Mouse (Mus musculus) activated CD4-positive, CD25-positive, alpha-beta regulatory T cell, adult 4 months (primary cell): ENCODE measurements at regions not wholly inside any gene's neighbourhood (a gene's known extent, or its start where the extent isn't known, plus 50 kb on each side); places are given as distances from the start of the nearest gene placed in this dataset.

Experiments
- ATAC-seq: one replicate; pipeline ENCODE4 v1.8.0; 2017

GRCm38 (mm10) chr13:43919781-43920420, 135.3 kb downstream of the Cd83 start:
- no peak for ATAC-seq

- no peak for ATAC-seq
Observed at GRCm38 (mm10) chr13:43930081-43930981, 145.8 kb downstream of the Cd83 start.

DNA sequence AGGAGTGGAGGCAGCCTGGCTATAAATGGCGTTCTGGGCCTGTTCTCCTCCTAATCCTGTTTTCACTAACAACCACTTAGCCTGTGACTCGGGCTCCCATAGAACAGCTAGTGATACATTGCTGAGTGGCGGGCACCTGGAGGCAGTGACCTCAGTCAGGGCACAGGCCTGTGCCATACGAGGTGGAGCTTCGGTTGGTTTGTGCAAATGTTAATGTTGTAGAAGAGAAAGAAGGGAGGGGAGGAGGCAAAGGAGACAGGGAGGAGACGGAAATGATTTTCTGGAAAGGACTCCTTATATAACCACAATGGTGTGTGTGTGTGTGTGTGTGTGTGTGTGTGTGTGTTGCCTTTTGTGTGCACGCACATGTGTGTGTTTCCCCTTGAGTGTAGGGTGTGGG, 148.4 kb downstream of the Cd83 start:
- no peak for ATAC-seq

GRCm38 (mm10) chr13:43935284-43935683, 150.7 kb downstream of the Cd83 start:
- no peak for ATAC-seq

GRCm38 (mm10) chr13:43936504-43936903, 151.9 kb downstream of the Cd83 start:
- ATAC-seq, result no peak

GRCm38 (mm10) chr13:43938611-43939010, 154.0 kb downstream of the Cd83 start:
- ATAC-seq, result no peak

DNA sequence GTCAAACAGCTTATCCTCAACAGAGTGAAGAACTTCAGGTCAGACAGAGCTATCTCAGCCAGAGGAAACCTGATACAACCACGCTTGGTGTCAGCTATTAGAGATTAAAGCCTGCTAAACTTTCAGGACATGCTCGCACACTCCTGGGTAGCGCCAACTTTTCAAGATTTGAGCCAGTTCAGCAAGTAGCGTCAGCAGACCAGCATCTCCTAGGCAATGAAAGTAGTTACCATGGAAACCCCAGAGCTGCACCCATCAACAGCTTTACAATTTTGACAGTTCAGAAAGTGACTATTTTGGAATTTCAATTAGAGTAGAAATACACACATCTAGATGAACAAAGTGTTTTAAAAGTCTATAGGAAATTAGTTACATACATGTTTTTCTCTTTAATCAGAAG, 154.8 kb downstream of the Cd83 start:
- ATAC-seq, result no peak

DNA sequence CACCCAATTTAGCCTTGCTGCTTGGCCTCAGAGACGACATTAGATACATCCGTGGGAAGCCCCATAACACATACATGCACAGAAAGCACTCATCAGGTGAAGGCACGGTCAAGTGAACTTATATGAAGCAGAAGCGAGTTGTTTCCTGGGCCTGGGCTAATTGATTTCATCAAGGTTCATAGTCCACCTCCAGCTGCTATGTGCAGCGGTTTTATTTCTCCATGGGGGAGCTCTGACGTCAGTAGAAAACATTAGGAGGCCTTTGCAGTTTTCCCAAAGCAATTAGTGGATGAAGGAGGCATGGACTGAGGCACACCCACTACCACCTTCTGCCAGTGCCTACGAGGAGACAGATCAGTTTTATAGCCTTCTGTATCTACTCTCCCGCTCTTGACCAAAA, 157.2 kb downstream of the Cd83 start:
- ATAC-seq, result no peak

DNA sequence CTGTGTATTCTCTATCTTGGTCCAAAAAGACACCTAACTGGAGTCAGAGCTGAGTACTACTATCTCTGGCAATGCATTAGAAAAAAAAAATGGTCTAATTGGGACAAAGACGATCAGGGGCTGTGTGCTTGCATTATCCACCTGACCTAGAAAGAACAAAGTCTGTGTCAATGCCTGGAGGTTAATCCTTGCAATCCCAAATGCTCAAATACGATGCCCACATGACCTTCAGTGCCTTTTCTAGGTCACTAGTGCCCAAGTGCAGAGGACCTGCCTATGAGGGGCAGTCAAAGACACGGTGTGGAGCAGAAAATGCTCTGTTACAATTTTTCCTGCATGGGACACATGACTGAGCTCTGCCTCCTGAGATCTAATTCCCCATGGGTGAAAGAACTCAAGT, 164.0 kb downstream of the Cd83 start:
- no peak for ATAC-seq

- no peak for ATAC-seq
Observed at GRCm38 (mm10) chr13:43949740-43950643, 165.4 kb downstream of the Cd83 start.

GRCm38 (mm10) chr13:43952491-43952890, 167.9 kb downstream of the Cd83 start:
- ATAC-seq, result no peak

DNA sequence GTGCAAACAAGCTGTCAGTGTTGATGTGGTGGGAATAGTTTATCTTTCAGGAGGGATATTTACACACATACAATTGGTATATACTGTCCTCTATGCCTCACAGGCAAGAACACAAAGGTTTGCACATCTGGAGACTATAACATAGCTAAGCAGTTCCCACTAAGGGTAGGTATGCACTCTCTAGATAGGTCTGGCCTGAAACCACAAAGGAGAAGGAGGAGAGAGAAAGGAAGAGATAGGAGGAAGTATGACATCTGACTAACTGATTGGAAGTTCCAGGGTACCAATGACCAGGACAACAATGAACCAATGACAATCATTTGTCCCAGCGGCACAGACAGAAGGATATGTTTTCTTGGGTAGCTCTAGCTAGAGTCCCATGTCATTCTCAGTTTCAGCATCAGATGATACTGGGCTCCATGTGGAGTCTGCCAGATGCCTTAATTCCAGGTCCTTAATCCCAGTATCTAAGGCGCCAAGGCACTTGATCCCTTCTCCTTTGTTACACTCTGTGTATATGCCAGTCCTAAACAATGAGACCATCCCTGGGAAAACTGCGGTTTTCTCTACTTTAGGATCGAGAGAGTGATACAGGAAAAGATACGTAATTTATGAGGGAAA, 168.5 kb downstream of the Cd83 start:
- no peak for ATAC-seq

- ATAC-seq, result no peak
Observed at GRCm38 (mm10) chr13:43954714-43955393, 170.3 kb downstream of the Cd83 start.

DNA sequence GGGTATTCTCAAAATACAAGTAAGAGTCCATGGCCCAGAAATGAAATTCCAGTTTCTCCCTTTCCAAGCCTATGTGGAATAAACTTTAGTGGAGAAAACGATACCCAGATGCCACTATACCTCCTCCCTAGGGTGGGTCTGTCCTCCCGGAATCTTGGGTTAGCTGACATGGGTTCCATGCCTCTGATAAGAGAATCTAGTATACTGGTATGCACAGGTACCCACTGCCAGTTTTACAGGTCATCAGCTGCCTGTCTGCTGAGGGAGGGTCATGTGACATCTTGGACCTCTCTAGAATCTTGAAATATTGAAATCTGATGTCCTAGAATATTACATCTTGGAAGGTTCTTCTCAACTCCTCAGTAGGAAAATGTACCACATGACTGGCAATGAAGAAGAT, 172.5 kb downstream of the Cd83 start:
- no peak for ATAC-seq

GRCm38 (mm10) chr13:43959121-43959572, 174.6 kb downstream of the Cd83 start:
- no peak for ATAC-seq

GRCm38 (mm10) chr13:43961047-43961690, 176.6 kb downstream of the Cd83 start:
- ATAC-seq, result no peak

GRCm38 (mm10) chr13:43961987-43962386, 177.4 kb downstream of the Cd83 start:
- no peak for ATAC-seq

GRCm38 (mm10) chr13:43963321-43963720, 178.7 kb downstream of the Cd83 start:
- no peak for ATAC-seq

DNA sequence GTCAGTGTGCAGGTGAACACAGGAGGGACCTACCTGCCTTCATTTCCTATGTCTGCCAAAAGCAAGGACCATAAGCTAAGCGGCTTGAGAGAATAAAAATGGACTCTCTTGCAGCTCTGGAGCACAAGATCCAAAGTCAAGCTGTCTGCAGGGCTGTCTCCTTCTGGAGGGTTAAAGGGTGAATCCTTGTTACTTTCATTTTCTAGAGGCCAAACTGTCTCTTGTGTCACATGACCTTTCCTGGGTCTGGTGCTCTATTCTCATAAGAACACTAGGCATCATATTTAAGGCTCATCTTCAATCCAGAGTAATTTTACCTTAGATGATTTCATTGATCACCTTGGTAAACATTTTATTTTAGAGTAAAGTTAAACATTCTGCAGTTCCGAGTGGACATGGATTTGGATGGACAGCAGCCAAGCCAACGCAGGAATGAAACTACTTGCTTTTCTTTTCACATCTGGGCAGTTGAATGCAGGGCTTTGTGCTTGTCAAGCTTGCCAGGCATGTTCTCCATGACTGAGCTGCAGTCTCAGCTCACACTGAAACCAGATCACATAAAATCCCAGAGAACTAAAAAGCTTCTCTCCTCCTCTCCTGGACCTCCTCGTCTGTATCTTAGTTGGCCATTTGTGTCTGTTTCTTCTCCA, 180.8 kb downstream of the Cd83 start:
- ATAC-seq, result no peak

DNA sequence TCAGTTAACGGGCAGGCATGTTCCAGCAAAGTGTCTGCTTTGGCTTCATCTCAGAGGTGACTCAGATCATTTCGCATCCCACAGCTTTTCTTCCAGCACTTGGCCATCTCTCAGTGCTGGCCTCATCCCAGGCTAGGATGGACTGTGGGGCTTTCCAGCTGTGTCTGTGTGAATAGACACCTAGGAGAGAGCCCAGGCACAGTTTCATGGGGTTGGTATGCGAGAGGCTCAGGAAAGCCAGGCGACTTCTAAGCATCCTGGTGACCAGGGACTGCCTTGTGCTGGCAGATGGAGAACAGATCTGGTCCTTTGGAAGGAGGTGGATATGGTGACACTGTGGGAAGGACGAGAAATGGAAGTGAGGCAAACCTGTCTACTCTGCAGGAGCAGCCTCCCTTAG, 182.9 kb downstream of the Cd83 start:
- no peak for ATAC-seq

DNA sequence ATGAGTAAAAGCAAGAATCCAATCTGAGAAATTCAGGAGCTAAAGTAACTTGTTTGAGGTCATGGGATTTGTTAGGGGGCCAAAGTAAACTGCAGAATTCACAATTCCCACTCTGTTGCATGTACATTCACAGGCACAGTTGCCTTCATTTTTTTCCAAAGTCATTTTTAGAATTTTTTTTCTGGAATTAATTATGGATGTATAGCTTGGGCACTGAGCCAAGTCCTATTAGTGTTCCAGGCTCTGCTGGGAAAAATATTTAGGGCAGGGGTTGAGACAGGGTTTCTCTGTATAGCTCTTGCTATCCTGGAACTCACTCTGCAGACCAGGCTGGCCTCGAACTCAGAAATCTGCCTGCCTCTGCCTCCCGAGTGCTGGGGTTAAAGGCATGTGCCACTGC, 188.3 kb downstream of the Cd83 start:
- ATAC-seq, result no peak
